Mouse (Mus musculus) stomach, postnatal 0 days (tissue): ENCODE results near the gene Kat6b.

Experiments used
- CTCF ChIP-seq: IDR thresholded peaks from 2 replicates; pipeline ENCODE4 v1.5.1; 2016; ENCODE audit warnings: antibody characterized with exemption, low read depth, mild to moderate bottlenecking, moderate library complexity
- EP300 ChIP-seq: optimal IDR thresholded peaks from 2 replicates; pipeline ENCODE3; 2016; ENCODE audit warnings: antibody characterized with exemption

- no peak for TF ChIP-seq EP300
- no peak for TF ChIP-seq CTCF
Observed at GRCm38 (mm10) chr14:21525674-21526073, 44.4 kb downstream of the Kat6b start.
